Mouse (Mus musculus): ENCODE data around the gene Nlrx1. TPM values are rescaled to one million over a fixed set of nuclear protein-coding genes. Genes with fewer than 3 reads are reported as not detected.

Nlrx1 gene
- total RNA-seq, 2 experiments from 2014 or later: 31.8 to 35.5 TPM

- no peak for DNase-seq (ENCODE audit: low spot score in 2 of 2)
These were observed 29.8 kb downstream of the Nlrx1 start for GRCm38 (mm10) chr9:44238501-44239190.

DNA sequence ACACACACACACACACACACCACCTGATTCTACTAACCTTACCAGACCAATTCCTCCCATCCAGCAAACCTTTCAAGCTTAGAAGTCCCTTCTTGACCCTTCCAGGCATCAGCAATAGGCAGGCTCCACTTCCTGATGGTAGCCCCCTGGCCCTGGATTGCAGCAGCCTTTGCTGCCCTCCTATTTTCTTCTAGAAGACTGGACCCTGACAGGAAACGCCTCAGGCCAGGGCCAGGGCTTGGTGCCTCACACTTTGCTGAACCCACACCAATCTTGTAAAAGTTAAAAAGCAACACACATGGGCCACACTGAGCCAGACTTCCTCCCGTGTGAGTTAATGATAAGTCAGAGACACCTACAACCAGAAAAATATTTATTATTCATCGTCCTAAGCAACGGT lies 31.3 kb downstream of the Nlrx1 start:
- no peak for DNase-seq (ENCODE audit: low spot score in 2 of 2)

DNA sequence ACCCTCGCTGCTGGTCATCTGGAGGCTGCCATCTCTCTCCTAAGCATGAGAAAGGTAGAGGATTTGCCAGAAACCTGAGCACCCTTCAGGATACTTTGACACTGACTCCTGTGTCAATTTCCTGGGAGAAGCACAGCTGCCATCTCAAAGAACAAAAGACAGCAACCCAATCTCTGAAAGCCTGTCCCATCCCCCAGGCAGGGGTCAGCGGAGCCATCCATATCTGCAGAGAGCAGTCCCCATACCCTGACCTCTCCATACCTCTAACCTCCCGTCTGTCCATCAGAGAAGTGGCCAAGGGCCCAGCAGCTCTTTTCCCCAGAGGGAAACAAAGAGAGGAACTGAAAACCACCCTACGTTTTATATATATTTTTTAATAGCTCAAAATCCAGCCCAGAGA lies 31.8 kb downstream of the Nlrx1 start:
- no peak for DNase-seq (ENCODE audit: low spot score in 2 of 2)

GRCm38 (mm10) chr9:44234479-44235427 lies 33.6 kb downstream of the Nlrx1 start:
- no peak for DNase-seq (ENCODE audit: low spot score in 2 of 2)

- peak; percentile 97 to 99 for DNase-seq (ENCODE audit: low spot score in 2 of 2)
These were observed 34.5 kb downstream of the Nlrx1 start, which contains the start of gene Cbl for GRCm38 (mm10) chr9:44233802-44234478. TSS of gene Cbl (minus strand) at chr9:44234049.

- DNase-seq (ENCODE audit: low spot score in 2 of 2): no peak
These were observed 35.2 kb downstream of the Nlrx1 start for GRCm38 (mm10) chr9:44233021-44233801.

DNA sequence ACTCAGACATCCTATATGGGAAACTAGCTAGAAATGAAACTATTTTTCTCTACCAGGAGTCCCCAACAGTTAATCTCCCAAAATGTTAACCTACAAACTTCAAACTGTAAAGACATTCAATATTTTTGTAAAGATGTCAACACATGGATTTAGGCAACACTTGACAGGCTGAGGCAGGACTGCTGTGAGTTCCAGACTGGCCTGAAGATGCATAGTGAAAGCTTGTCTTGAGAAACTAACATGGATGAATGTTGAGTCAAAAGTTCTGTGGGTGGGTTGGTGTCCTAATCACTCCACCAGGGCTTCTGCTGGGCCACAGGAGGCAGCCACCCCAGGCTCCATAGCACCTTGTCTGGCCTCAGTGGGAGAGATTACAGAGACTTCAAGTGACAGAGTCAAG lies 36.8 kb downstream of the Nlrx1 start:
- DNase-seq (ENCODE audit: low spot score in 2 of 2): no peak

DNA sequence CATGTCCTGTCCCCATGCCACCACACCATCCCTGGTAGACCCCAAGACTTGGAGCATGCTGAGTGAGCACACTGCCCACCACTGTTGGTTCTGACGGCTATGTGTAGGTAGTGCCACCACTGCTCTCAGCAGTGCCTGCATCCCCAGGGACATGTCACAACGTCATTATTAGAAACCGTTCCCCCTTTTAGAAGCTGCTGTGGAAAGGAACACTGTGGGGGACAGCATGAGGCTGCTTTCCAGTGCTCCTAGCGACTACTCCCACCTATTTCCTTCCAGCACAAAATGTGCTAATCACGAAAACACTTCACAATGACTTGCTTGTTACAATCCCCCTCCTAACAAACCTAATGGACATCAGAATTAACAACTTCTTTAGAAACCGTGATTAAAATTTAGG lies 42.4 kb downstream of the Nlrx1 start:
- no peak for DNase-seq (ENCODE audit: low spot score in 2 of 2)

GRCm38 (mm10) chr9:44213538-44213937 lies 54.9 kb downstream of the Nlrx1 start:
- no peak for DNase-seq (ENCODE audit: low spot score in 2 of 2)

DNA sequence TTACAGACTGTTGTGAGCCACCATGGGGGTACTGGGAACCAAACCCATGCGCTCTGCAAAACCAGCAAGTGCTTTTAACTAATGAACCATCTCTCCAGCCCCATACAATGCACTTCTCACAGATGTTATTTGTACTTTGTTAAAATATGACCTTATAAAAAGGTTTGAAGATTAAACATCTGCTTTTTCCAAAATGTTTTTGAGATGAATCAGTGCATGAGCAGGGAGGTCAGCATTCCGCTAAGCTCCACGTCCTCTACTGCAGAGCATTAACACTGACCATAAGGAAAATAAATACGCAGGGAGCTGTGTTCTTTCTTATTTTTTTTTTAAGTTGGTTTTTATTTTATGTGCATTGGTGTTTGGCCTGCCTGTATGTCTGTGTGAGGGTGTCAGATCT lies 56.0 kb downstream of the Nlrx1 start:
- DNase-seq (ENCODE audit: low spot score in 2 of 2): no peak

- no peak for DNase-seq (ENCODE audit: low spot score in 2 of 2)
These were observed 59.0 kb downstream of the Nlrx1 start for GRCm38 (mm10) chr9:44209416-44209815.

- DNase-seq (ENCODE audit: low spot score in 2 of 2): no peak
These were observed 60.6 kb downstream of the Nlrx1 start for GRCm38 (mm10) chr9:44207840-44208239.

Other genes with a start within 250 kb of the Nlrx1 start
- gene Thy1, start 225.2 kb downstream of the Nlrx1 start, total RNA-seq (2021): 10 to 100 TPM; 44.1 to 46.3 TPM
- gene Usp2, start 201.6 kb downstream of the Nlrx1 start, total RNA-seq (2021): 10 to 100 TPM; 21.8 to 24.7 TPM
- gene Mfrp, start 166.9 kb downstream of the Nlrx1 start, total RNA-seq (2021): under 1 TPM in 1 of 2 experiments, not detected in 1; 0.17 TPM
- 10 to 100 TPM in 1 of 2 experiments, 1 to 10 TPM in 1; 9.7 to 17.4 TPM for gene C1qtnf5, start 161.4 kb downstream of the Nlrx1 start, total RNA-seq (2021)
- gene Gm49380, start 155.1 kb downstream of the Nlrx1 start, total RNA-seq (2021): under 1 TPM; 0.11 to 0.51 TPM
- 10 to 100 TPM; 42.5 to 45.8 TPM for gene Rnf26, start 155.1 kb downstream of the Nlrx1 start, total RNA-seq (2021)
- 10 to 100 TPM; 92.8 to 97.0 TPM for gene Mcam, start 134.1 kb downstream of the Nlrx1 start, total RNA-seq (2021)
- 10 to 100 TPM; 34.9 to 41.3 TPM for gene Cbl, start 34.5 kb downstream of the Nlrx1 start, total RNA-seq (2021)
- 1 to 10 TPM; 3.4 to 4.6 TPM for gene Ccdc153, start 27.9 kb downstream of the Nlrx1 start, total RNA-seq (2021)
- gene Pdzd3, start 17.1 kb downstream of the Nlrx1 start, total RNA-seq (2021): 1 to 10 TPM in 1 of 2 experiments, under 1 TPM in 1; 0.82 to 2.9 TPM
- 10 to 100 TPM; 38.1 to 57.0 TPM for gene Abcg4, start 20.0 kb upstream of the Nlrx1 start, total RNA-seq (2021)
- gene Hinfp, start 37.1 kb upstream of the Nlrx1 start, total RNA-seq (2021): 10 to 100 TPM; 33.4 to 34.5 TPM
- 10 to 100 TPM; 28.9 to 31.8 TPM for gene C2cd2l, start 51.7 kb upstream of the Nlrx1 start, total RNA-seq (2021)
- gene Dpagt1, start 57.4 kb upstream of the Nlrx1 start, total RNA-seq (2021): 10 to 100 TPM; 32.3 to 36.2 TPM
- gene H2afx, start 66.1 kb upstream of the Nlrx1 start, total RNA-seq (2021): 100 to 1,000 TPM; 146 to 165 TPM
- gene Hmbs, start 75.6 kb upstream of the Nlrx1 start, total RNA-seq (2021): 100 to 1,000 TPM; 118 to 136 TPM
- gene Vps11, start 93.1 kb upstream of the Nlrx1 start, total RNA-seq (2021): 10 to 100 TPM; 65.2 to 73.1 TPM
- gene Hyou1, start 110.9 kb upstream of the Nlrx1 start, total RNA-seq (2021): 100 to 1,000 TPM; 125 to 126 TPM
- 10 to 100 TPM; 36.0 to 37.4 TPM for gene Slc37a4, start 128.3 kb upstream of the Nlrx1 start, total RNA-seq (2021)
- gene Rps25, start 138.5 kb upstream of the Nlrx1 start, total RNA-seq (2021): 1,000 to 10,000 TPM; 1,559 to 1,677 TPM
- gene Trappc4, start 139.0 kb upstream of the Nlrx1 start, total RNA-seq (2021): 10 to 100 TPM; 70.5 to 75.0 TPM
- 10 to 100 TPM; 31.9 to 35.4 TPM for gene Ccdc84, start 150.0 kb upstream of the Nlrx1 start, total RNA-seq (2021)
- gene Foxr1, start 172.5 kb upstream of the Nlrx1 start, total RNA-seq (2021): not detected
- not detected for gene Upk2, start 186.4 kb upstream of the Nlrx1 start, total RNA-seq (2021)
- gene Bcl9l, start 214.2 kb upstream of the Nlrx1 start, total RNA-seq (2021): 10 to 100 TPM; 86.4 to 97.9 TPM

All from adrenal gland, postnatal 4 days (tissue).